Mouse (Mus musculus) ES-Bruce4 (cell line): ENCODE measurements around the gene Rho.

Experiments used
- CTCF ChIP-seq: IDR thresholded peaks from one replicate; pipeline ENCODE4 v1.8.1; 2011; ENCODE audit warnings: low read depth, low read length
- POLR2A ChIP-seq: IDR thresholded peaks from one replicate; pipeline ENCODE4 v1.8.1; 2011; ENCODE audit warnings: low read length; ENCODE audit not compliant: insufficient read depth

GRCm38 (mm10) chr6:115954506-115955074 is 23.0 kb downstream of the Rho start:
- TF ChIP-seq CTCF: no peak
- TF ChIP-seq POLR2A: no peak
